Mouse (Mus musculus) gastrocnemius, adult 18-20 months (tissue): Measurements from ENCODE around the gene Sgo2b. TPM values are rescaled to one million over a fixed set of nuclear protein-coding genes. Genes with fewer than 3 reads are reported as not detected.
"Not testable (repeated sequence)": the region's sequence is repeated elsewhere in the genome, so short reads cannot be mapped to it uniquely, and the experiment has no call there.

ENCODE experiments used
- DNase-seq: peaks from one replicate; pipeline ENCODE4 v3.0.0; 2021; ENCODE audit warnings: low spot score
- long read RNA-seq, 2 experiments: library from polyadenylated mRNA; stranded (forward); transcript quantifications; one replicate each; pipeline ENCODE4 v2.0.0; 2021
- total RNA-seq, 2 experiments: library from RNA; stranded (reverse); gene quantifications; 2 replicates each; pipeline ENCODE4 v1.2.3; 2021

Gene Sgo2b
- total RNA-seq, result not detected
- long read RNA-seq, experiment 1, result 0 reads
- long read RNA-seq, experiment 2, result 0 reads

GRCm38 (mm10) chr8:63951626-63952377 lies at the start of gene Sgo2b:
TSS of gene Sgo2b (minus strand) at chr8:63952248.
- no peak for DNase-seq

GRCm38 (mm10) chr8:63970612-63971391 lies 18.8 kb upstream of the Sgo2b start:
- not testable (repeated sequence) for DNase-seq

GRCm38 (mm10) chr8:63961032-63961785 lies 9.2 kb upstream of the Sgo2b start:
- DNase-seq, result no peak

GRCm38 (mm10) chr8:63953802-63954201 lies 1.8 kb upstream of the Sgo2b start:
- DNase-seq, result not testable (repeated sequence)

DNA sequence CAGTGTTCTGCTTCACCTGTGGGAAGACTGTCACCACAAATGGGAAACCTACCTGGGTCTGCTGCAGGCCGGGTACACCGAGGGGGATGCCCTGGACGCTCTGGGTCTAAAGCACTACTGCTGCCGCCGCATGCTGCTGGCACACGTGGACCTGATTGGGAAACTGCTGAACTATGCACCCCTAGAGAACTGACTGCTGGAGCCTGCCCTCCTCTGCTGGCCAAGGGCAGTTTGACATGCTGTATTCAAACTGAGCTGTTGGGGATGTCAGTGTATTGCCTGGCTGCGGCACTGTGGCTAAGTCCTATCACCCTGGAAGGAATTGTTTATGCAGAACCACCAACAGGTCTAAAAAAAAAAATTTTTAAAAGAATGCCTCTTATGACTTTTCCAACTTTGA lies 18.9 kb downstream of the Sgo2b start:
- DNase-seq, result no peak

DNA sequence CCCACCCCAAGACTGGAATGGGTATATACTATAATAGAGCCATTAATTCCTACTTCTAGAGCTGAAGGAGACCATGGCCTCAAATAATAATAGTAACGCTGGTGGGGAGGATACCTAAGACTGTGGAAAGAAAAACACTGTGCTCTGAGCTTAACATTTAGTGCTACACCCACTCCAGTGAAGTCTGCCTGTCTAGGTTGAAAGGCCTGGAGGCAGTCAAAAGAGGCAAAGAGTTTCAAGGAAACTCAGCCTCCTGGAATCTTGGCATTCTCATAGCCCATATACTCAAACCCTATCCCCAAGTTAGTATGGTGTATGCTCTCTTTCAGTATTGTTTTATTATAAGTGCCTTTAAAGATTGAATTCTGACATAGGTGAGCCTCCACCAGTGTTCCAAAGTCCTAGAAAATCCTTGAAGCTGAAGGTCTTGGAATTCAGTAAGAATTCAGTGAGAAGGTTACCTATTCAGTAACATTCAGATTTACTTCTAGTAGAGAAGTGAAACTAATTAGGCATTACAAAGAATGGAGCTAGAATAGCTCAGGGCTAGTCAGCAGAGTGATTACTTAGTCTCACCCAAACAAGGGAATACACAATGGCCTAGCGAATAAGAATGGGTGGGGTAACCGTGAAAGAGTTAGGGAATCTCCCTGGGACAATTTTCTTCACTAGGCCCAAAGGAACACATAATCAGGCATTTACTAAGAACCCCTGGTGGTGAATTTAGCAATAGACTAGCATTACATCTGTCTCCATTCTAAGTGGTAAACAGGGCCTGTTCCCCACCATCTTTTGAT lies 22.5 kb downstream of the Sgo2b start:
- DNase-seq, result no peak

GRCm38 (mm10) chr8:63921257-63921960 lies 30.6 kb downstream of the Sgo2b start:
- no peak for DNase-seq

GRCm38 (mm10) chr8:63895096-63895495 lies 57.0 kb downstream of the Sgo2b start:
- DNase-seq, result no peak

DNA sequence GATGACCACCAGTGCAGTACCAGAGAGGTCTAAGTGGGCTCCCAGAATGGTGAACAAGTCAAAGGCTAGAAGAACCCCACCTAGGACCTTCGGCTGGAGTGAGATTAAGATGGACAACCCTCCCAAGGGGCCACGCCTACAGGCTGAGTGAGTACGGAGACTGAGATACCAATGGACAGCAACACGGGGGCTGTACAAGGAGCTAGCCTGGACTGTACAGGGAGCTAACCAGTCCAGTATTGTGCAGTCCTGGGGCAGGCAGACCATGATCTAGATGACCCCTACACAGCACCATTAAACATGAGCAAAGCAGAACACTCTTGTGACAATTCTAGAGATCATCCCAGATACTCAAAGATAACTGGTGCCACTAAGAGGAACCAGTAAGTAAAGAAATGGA lies 73.7 kb downstream of the Sgo2b start:
- no peak for DNase-seq

DNA sequence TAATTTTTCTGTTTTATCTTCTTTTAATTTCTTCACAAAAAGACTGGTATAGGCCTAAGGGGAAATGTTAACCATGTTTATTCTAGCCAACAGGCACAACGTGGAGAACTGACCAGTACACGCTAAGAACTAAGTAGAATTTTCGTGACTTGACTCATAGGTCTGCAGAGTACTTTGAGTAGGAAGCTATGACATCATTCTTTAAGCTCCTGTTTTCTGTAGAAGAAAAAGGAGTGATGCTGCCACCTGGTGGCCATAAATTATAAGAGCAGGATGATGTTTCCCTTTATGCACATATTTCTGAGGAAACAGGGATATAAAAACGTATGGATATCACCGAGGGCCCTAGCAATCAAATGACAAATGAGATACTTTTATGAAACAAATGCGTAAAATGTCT lies 74.7 kb downstream of the Sgo2b start:
- DNase-seq, result peak; percentile 12

DNA sequence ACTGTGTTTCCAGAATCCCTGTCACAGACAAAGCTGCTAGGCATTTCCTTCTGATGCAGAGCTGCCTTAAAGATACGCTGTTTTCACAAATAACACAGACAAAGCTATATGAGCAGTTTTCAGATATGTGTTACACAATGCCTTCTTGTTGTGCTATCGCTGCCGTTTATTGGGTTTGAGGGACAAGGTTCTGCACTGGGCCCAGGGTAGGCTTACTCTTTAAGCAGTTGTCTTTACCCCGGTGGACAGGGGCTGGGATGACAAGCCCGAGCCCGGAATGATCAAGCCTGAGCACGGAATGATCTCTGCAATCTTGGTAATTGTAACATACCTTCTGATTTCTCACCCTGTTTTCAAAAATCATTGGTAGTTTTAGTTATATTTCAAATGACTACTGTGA lies 75.1 kb downstream of the Sgo2b start:
- DNase-seq, result no peak
